Mouse (Mus musculus) layer of hippocampus, adult 9-11 months (tissue): ENCODE results near the gene Trim15.
"Not testable (repeated sequence)": the region's sequence is repeated elsewhere in the genome, so short reads cannot be mapped to it uniquely, and the experiment has no call there.

Source experiments
- DNase-seq: peaks from one replicate; pipeline ENCODE4 v3.0.0; 2022

The Trim15 gene

GRCm38 (mm10) chr17:36866719-36867527 is at the start of gene Trim15:
Trim15 (minus strand) TSS chr17:36867210.
- no peak for DNase-seq

- peak; percentile 32 for DNase-seq
Measured at GRCm38 (mm10) chr17:36915076-36915475, 48.1 kb upstream of the Trim15 start.

- DNase-seq, result peak; percentile 73
Measured at GRCm38 (mm10) chr17:36914108-36914507, 47.1 kb upstream of the Trim15 start.

GRCm38 (mm10) chr17:36912031-36912430 is 45.0 kb upstream of the Trim15 start:
- DNase-seq, result no peak

GRCm38 (mm10) chr17:36909802-36910201 is 42.8 kb upstream of the Trim15 start:
- DNase-seq, result no peak

- DNase-seq, result no peak
Measured at GRCm38 (mm10) chr17:36908235-36908634, 41.2 kb upstream of the Trim15 start.

- DNase-seq, result no peak
Measured at GRCm38 (mm10) chr17:36903651-36904050, 36.6 kb upstream of the Trim15 start.

GRCm38 (mm10) chr17:36900691-36901090 is 33.7 kb upstream of the Trim15 start:
- DNase-seq, result no peak

- DNase-seq, result peak; percentile 82
Measured at GRCm38 (mm10) chr17:36900001-36900400, 33.0 kb upstream of the Trim15 start.

- DNase-seq, result no peak
Measured at GRCm38 (mm10) chr17:36899376-36899775, 32.4 kb upstream of the Trim15 start.

GRCm38 (mm10) chr17:36897552-36898205 is 30.7 kb upstream of the Trim15 start, which contains the start of gene Trim31:
Trim31 (plus strand) TSS chr17:36898118.
- no peak for DNase-seq

- no peak for DNase-seq
Measured at GRCm38 (mm10) chr17:36897065-36897464, 30.1 kb upstream of the Trim15 start.

- DNase-seq, result no peak
Measured at GRCm38 (mm10) chr17:36896583-36896982, 29.6 kb upstream of the Trim15 start.

GRCm38 (mm10) chr17:36893387-36893786 is 26.4 kb upstream of the Trim15 start:
- no peak for DNase-seq

- no peak for DNase-seq
Measured at GRCm38 (mm10) chr17:36892362-36892761, 25.4 kb upstream of the Trim15 start.

GRCm38 (mm10) chr17:36891496-36891895 is 24.5 kb upstream of the Trim15 start:
- not testable (repeated sequence) for DNase-seq

- DNase-seq, result no peak
Measured at GRCm38 (mm10) chr17:36890073-36890903, 23.3 kb upstream of the Trim15 start, which contains the start of gene Trim40. Trim40 (minus strand) TSS chr17:36890123.

GRCm38 (mm10) chr17:36885132-36885790 is 18.3 kb upstream of the Trim15 start:
- no peak for DNase-seq

GRCm38 (mm10) chr17:36883350-36883749 is 16.3 kb upstream of the Trim15 start:
- no peak for DNase-seq

GRCm38 (mm10) chr17:36874636-36875035 is 7.6 kb upstream of the Trim15 start:
- no peak for DNase-seq

- DNase-seq, result no peak
Measured at GRCm38 (mm10) chr17:36869955-36870810, 3.2 kb upstream of the Trim15 start.
